Mouse (Mus musculus) stomach, embryonic 14.5 days (tissue): ENCODE results near the gene Rgs9bp. TPM values are rescaled to one million over a fixed set of nuclear protein-coding genes. Genes with fewer than 3 reads are reported as not detected.

ENCODE experiments used
- ATAC-seq: fragments of 200-750 bp; cut with Nextera tagmentation; 2 replicates; pipeline ENCODE4 v1.8.0; 2017; ENCODE audit warnings: low read depth, moderate TSS enrichment; ENCODE audit not compliant: insufficient number of reproducible peaks, insufficient read depth, low FRiP score
- H3K27ac ChIP-seq: fragments of 300-500 bp; sonication (generic); 2 replicates; pipeline ENCODE4 v1.5.1; 2014; ENCODE audit warnings: mild to moderate bottlenecking, low read length, moderate library complexity, mixed read lengths
- H3K27me3 ChIP-seq: fragments of 300-500 bp; sonication (generic); 2 replicates; pipeline ENCODE4 v1.6.1; 2014; ENCODE audit warnings: low read length, control low read depth, mixed read lengths; ENCODE audit not compliant: control insufficient read depth, insufficient read depth
- H3K36me3 ChIP-seq: fragments of 300-500 bp; sonication (generic); 2 replicates; pipeline ENCODE4 v1.6.1; 2014; ENCODE audit warnings: mild to moderate bottlenecking, control low read depth, low read length, moderate library complexity, mixed read lengths; ENCODE audit not compliant: control insufficient read depth, insufficient read depth
- H3K4me1 ChIP-seq: fragments of 300-500 bp; sonication (generic); 2 replicates; pipeline ENCODE4 v1.6.1; 2014; ENCODE audit warnings: low read length, control low read depth, mixed read lengths; ENCODE audit not compliant: control insufficient read depth, insufficient read depth
- H3K4me2 ChIP-seq: fragments of 300-500 bp; sonication (generic); replicated peaks from 2 replicates; pipeline ENCODE4 v1.6.1; 2014; ENCODE audit warnings: low read depth, low read length, control low read depth
- H3K4me3 ChIP-seq: fragments of 300-500 bp; sonication (generic); 2 replicates; pipeline ENCODE4 v1.5.1; 2014; ENCODE audit warnings: low read depth, low read length, control low read depth
- H3K9ac ChIP-seq: fragments of 300-500 bp; sonication (generic); replicated peaks from 2 replicates; pipeline ENCODE4 v1.6.1; 2014; ENCODE audit warnings: low read depth, mild to moderate bottlenecking, control low read depth, low read length, moderate library complexity, mixed read lengths
- H3K9me3 ChIP-seq: fragments of 300-500 bp; sonication (generic); 2 replicates; pipeline ENCODE4 v1.6.1; 2016; ENCODE audit warnings: low read depth, low read length, control low read depth; ENCODE audit not compliant: control insufficient read depth
- WGBS: fragments of 180-500 bp; shearing (Covaris S2); extraction: QIAGEN DNeasy Blood & Tissue Kit; methylation state at CpG from one replicate; pipeline ENCODE4 v1.1.7; 2014; 5-methylcytosine and 5-hydroxymethylcytosine counted together
- polyA plus RNA-seq: library from polyadenylated mRNA; unstranded; fragments of >200 nt; fragmentation: Nextera tagmentation; extraction: Ambion mirVana; gene quantifications from 2 replicates; pipeline ENCODE4 v1.2.1, GENCODE M21; 2014

The Rgs9bp gene
- polyA plus RNA-seq, 1 experiment from 2014 or later, result 0.25 TPM

DNA sequence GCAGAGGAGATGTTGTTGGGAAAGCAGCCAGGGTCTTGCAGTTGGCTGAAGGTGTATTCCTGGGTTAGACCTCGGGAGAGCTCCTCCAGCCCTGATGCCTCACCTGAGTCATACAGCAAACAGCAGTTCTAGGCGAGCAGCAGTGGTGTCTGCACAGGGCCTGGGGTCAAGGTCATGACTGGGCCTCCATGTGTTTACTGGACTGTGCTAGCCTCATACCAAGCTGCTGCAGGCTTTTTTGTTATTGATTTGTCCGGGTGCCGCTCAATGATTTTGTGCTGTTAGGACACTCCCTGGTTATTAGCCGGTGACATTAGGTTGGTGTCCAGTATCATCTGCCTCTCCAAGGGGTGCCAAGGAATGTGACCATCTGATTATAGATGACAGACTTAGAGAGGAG lies 2.3 kb upstream of the Rgs9bp start:
- no peak overlapping the region for H3K4me3 ChIP-seq
- peaks cover 20% of the 10 kb centered on the region for H3K4me1 ChIP-seq
- H3K36me3 ChIP-seq, result no peaks in the 10 kb centered on the region; the same call in 1 of the 2 replicates
- H3K27me3 ChIP-seq, result peaks cover 12% of the 10 kb centered on the region
- no peak overlapping the region for H3K27ac ChIP-seq
- H3K4me2 ChIP-seq, result no peak overlapping the region
- ATAC-seq, result no peak
- no peaks in the 10 kb centered on the region for H3K9me3 ChIP-seq
- 51% methylated on average over 5 of the region's 5 CpGs for WGBS
- no peak overlapping the region for H3K9ac ChIP-seq

- Histone ChIP-seq H3K4me1 (peaks cover 20% of the 10 kb centered on the region), H3K36me3 (no peaks in the 10 kb centered on the region; the same call in 1 of the 2 replicates), H3K27ac (no peak overlapping the region; the same call in 1 of the 2 replicates), H3K4me3 (peak overlapping the region; percentile 91), H3K9me3 (no peaks in the 10 kb centered on the region), H3K4me2 (peak overlapping the region; percentile 100), H3K27me3 (peaks cover 12% of the 10 kb centered on the region), H3K9ac (peak overlapping the region; percentile 62)
- 21% methylated on average over 15 of the region's 15 CpGs for WGBS
- no peak for ATAC-seq
These were observed 1.6 kb upstream of the Rgs9bp start for GRCm38 (mm10) chr7:35586906-35587445.

DNA sequence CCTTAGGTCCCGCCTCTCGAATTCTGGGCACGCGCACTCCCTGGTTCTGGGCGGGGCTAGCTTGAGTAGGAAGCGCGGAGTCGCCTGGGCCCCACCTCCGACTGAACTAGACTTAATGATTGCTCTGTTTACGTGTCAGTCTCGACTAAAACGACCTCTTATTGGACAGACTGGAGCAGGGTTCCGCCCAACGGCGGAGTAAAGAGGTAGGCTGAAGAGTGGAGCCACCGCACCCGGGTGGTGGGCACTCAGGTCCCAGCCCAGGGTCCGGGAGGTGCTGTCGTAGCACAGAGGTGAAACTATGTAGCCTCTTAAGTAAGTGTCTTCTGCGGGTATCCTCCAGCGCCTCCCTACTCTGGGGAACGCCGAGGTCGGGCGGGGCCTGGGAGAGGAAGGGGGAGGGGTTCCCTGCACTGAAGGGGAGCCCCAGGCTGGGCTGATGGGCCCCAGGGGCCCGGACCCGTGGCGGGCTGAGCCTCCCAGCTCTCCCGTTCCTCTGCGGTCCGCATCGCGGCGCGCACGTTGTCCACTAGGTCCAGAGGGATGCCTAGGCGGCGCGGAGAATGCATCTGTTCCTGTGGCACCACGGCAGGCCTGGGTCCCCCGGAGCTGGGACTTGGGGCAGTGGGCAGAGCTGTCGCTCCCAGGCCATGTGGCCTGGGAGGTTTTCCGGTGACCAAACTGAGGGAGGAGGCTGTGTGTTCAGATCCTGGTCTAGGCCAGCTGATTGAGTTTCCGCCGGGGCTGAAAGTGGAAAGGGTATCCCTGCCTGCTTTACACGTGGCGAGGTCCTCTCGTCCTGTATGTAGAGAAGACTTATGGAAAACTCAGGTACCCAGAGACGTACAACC lies 898 bp upstream of the Rgs9bp start, which contains the start of gene Ankrd27:
TSS of gene Ankrd27 (plus strand) at position 190 of the 851 bp plus-strand sequence.
- peak within 1 kb of the TSS; percentile 33; the same call in 1 of the 2 replicates for H3K27ac ChIP-seq
- peak within 1 kb of the TSS; percentile 91 for H3K4me3 ChIP-seq
- peak; percentile 97 for ATAC-seq
- H3K4me2 ChIP-seq, result peak within 1 kb of the TSS; percentile 100
- no peaks in the 10 kb centered on the region for H3K9me3 ChIP-seq
- H3K27me3 ChIP-seq, result peaks cover 12% of the 10 kb centered on the region
- under 1% methylated on average over 49 of the region's 49 CpGs for WGBS
- peak within 1 kb of the TSS; percentile 62 for H3K9ac ChIP-seq
- no peaks in the 10 kb centered on the region for H3K36me3 ChIP-seq
- peaks cover 20% of the 10 kb centered on the region for H3K4me1 ChIP-seq

DNA sequence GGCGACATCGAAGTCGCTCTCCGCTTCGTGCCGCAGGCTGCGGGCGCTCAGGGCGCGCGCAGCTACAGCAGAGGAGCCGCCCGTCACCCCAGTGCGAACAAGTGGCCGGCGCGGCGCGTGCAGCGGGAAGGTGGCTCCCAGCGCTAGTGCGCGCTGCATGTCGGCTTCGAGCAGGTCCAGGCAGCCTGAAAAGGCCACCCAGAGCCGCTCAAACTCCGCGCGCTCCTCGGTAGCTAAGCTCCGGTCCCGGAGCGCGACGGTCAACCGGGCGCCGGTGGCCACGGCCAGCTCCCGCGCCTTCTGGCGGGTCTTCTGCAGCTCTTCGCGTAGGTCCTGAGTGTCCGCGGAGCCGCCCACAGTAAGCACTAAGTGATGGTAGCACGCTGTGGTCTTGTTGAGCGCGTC lies 594 bp downstream of the Rgs9bp start:
- WGBS, result under 1% methylated on average over 49 of the region's 50 CpGs

DNA sequence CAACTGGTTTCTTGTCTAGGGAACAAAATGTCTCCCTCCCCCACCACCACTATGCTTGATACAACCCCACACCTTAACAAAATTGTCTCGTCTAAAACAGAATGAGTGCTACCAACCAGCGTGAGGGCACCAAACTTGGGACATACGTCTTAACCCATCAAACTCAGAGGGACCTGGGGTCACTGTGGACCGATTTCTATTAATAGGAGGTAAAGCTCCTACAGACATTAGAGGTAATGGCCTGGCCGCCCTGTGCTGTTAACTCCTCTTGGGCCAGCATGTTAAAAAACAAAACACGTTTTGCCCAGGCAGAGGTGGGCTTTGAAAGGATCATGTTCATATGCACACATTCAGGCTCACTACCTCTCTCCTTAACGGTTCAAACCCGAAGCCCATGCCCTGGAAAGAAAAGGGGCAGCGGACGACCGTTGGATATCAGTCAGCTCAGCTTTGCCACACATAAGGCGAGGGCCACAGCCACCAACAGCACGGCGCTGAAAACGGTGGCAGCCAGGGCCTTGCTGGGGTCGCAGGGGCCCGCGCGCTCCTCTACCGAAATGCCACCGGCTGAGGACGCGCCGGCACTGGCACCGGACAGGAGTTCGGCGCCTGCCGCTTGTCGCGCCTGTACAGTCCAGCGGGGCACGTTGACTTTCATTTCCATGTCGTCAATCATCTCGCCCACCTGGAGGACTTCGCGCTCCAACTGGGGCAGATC lies 1.2 kb downstream of the Rgs9bp start:
- ATAC-seq, result no peak
- H3K27ac ChIP-seq, result no peak overlapping the region
- peaks cover 20% of the 10 kb centered on the region for H3K4me1 ChIP-seq
- H3K9me3 ChIP-seq, result no peaks in the 10 kb centered on the region
- H3K4me3 ChIP-seq, result peak overlapping the region; percentile 91
- peaks cover 12% of the 10 kb centered on the region for H3K27me3 ChIP-seq
- peak overlapping the region; percentile 28; the same call in 1 of the 2 replicates for H3K9ac ChIP-seq
- 4% methylated on average over 36 of the region's 36 CpGs for WGBS
- H3K36me3 ChIP-seq, result no peaks in the 10 kb centered on the region
- peak overlapping the region; percentile 100 for H3K4me2 ChIP-seq

More for the DNA sequence above, 594 bp downstream of the Rgs9bp start:
- Histone ChIP-seq H3K4me3 (peak overlapping the region; percentile 91), H3K27ac (no peak overlapping the region), H3K4me2 (peak overlapping the region; percentile 100), H3K4me1 (peaks cover 20% of the 10 kb centered on the region), H3K9me3 (no peaks in the 10 kb centered on the region), H3K27me3 (peaks cover 12% of the 10 kb centered on the region), H3K36me3 (no peaks in the 10 kb centered on the region), H3K9ac (peak overlapping the region; percentile 28; the same call in 1 of the 2 replicates)
- no peak for ATAC-seq

GRCm38 (mm10) chr7:35583476-35584025 lies 1.8 kb downstream of the Rgs9bp start:
- Histone ChIP-seq H3K9ac (no peak overlapping the region), H3K27me3 (peaks cover 12% of the 10 kb centered on the region), H3K4me1 (peaks cover 20% of the 10 kb centered on the region), H3K4me2 (no peak overlapping the region; the same call in 1 of the 2 replicates), H3K27ac (no peak overlapping the region), H3K36me3 (no peaks in the 10 kb centered on the region), H3K9me3 (no peaks in the 10 kb centered on the region), H3K4me3 (0 out of 2 replicates have a peak overlapping the region, but pooled peaks have one; percentile 91)
- no peak for ATAC-seq
- 10% methylated on average over 11 of the region's 11 CpGs for WGBS

GRCm38 (mm10) chr7:35582719-35583118 lies 2.7 kb downstream of the Rgs9bp start:
- Histone ChIP-seq H3K4me3 (no peak overlapping the region), H3K4me2 (no peak overlapping the region), H3K27me3 (peaks cover 12% of the 10 kb centered on the region), H3K9me3 (no peaks in the 10 kb centered on the region), H3K4me1 (peaks cover 17% of the 10 kb centered on the region; the same call in 1 of the 2 replicates), H3K36me3 (no peaks in the 10 kb centered on the region), H3K9ac (no peak overlapping the region), H3K27ac (no peak overlapping the region)
- 67% methylated on average over 5 of the region's 5 CpGs for WGBS
- ATAC-seq, result no peak

- Histone ChIP-seq H3K9me3 (no peaks in the 10 kb centered on the region), H3K27ac (no peak overlapping the region), H3K27me3 (peaks cover 12% of the 10 kb centered on the region), H3K36me3 (no peaks in the 10 kb centered on the region), H3K4me2 (no peak overlapping the region), H3K9ac (no peak overlapping the region), H3K4me1 (peaks cover 7% of the 10 kb centered on the region; the same call in 1 of the 2 replicates), H3K4me3 (no peak overlapping the region)
- 46% methylated on average over 4 of the region's 4 CpGs for WGBS
- no peak for ATAC-seq
These were observed 5.5 kb downstream of the Rgs9bp start for GRCm38 (mm10) chr7:35579849-35580248.
